Comparison of ENCODE assay signal across 22 mouse cellular contexts in genomic region chr8:26568423-26569060, GRCm38 (mm10).
DNase-seq lines count a peak whose midpoint lies in the region; ATAC-seq and TF ChIP-seq lines count a peak whose summit lies in the region.
"Had no signal": no experiment of that assay in that cellular context is flagged by ENCODE, and none has a peak within 500 bp of the region (broad histone marks: within the 10 kb centered on the region; RNA-seq: fewer than 3 reads in every experiment).

No protein-coding gene starts in this region.

- TF ChIP-seq POLR2A in CH12.LX (IDR thresholded peaks at IDR 0.05; ENCODE audit: low read depth, low read length), result no peak

- no peaks in the 10 kb centered on the region for H3K36me3 ChIP-seq in hindbrain, embryonic 15.5 days
- H3K36me3 ChIP-seq in hindbrain, embryonic 14.5 days (replicated peaks; ENCODE audit: control insufficient read depth, insufficient read depth), result no peaks in the 10 kb centered on the region
- no peaks in the 10 kb centered on the region for H3K36me3 ChIP-seq in limb, embryonic 12.5 days
- H3K36me3 ChIP-seq in limb, embryonic 10.5 days, result no peaks in the 10 kb centered on the region
- no peaks in the 10 kb centered on the region for H3K36me3 ChIP-seq in CH12.LX (replicated peaks in 1 of 2; ENCODE audit: control insufficient read depth in 1 of 2, insufficient read depth in 1 of 2, low read length in 1 of 2)
- no peaks in the 10 kb centered on the region for H3K36me3 ChIP-seq in kidney, embryonic 15.5 days
- H3K36me3 ChIP-seq: forebrain, embryonic 10.5 days; G1E; heart, embryonic 10.5 days; heart, embryonic 13.5 days had no signal

- H3K9ac ChIP-seq in hindbrain, embryonic 15.5 days, result no peak overlapping the region
- H3K9ac ChIP-seq in hindbrain, embryonic 14.5 days, result no peak overlapping the region
- no peak overlapping the region for H3K9ac ChIP-seq in limb, embryonic 12.5 days (replicated peaks)
- no peak overlapping the region for H3K9ac ChIP-seq in CH12.LX (ENCODE audit: insufficient read depth, low read depth)
- H3K9ac ChIP-seq in kidney, embryonic 15.5 days, result no peak overlapping the region
- H3K9ac ChIP-seq: forebrain, embryonic 13.5 days; heart, embryonic 13.5 days had no signal

- H3K79me2 ChIP-seq in CH12.LX (replicated peaks; ENCODE audit: control insufficient read depth, extremely low read depth, insufficient read depth, poor library complexity, severe bottlenecking), result no peaks in the 10 kb centered on the region

- TF ChIP-seq EP300 in CH12.LX (IDR thresholded peaks at IDR 0.05; ENCODE audit: low read length), result no peak

- H3K9me3 ChIP-seq in hindbrain, embryonic 15.5 days, result no peaks in the 10 kb centered on the region
- peaks cover 13% of the 10 kb centered on the region; the same call in 1 of the 2 replicates for H3K9me3 ChIP-seq in hindbrain, embryonic 14.5 days (ENCODE audit: control insufficient read depth, low read length)
- peaks cover 11% of the 10 kb centered on the region; the same call in 1 of the 2 replicates for H3K9me3 ChIP-seq in limb, embryonic 12.5 days
- H3K9me3 ChIP-seq in limb, embryonic 10.5 days (replicated peaks), result peaks cover 3% of the 10 kb centered on the region; the same call in 1 of the 2 replicates
- H3K9me3 ChIP-seq in CH12.LX (replicated peaks; ENCODE audit: low read length), result peaks cover 10% of the 10 kb centered on the region
- H3K9me3 ChIP-seq in kidney, embryonic 15.5 days (replicated peaks), result 0 out of 2 replicates have a peak, but pooled peaks cover 3% of the 10 kb centered on the region
- H3K9me3 ChIP-seq: forebrain, embryonic 10.5 days; heart, embryonic 10.5 days had no signal

- H3K4me1 ChIP-seq in hindbrain, embryonic 15.5 days (replicated peaks), result 0 out of 2 replicates have a peak, but pooled peaks cover 7% of the 10 kb centered on the region
- H3K4me1 ChIP-seq in hindbrain, embryonic 14.5 days (replicated peaks; ENCODE audit: control insufficient read depth, insufficient read depth, low read length), result no peaks in the 10 kb centered on the region; the same call in 1 of the 2 replicates
- H3K4me1 ChIP-seq in limb, embryonic 12.5 days (replicated peaks), result peaks cover 16% of the 10 kb centered on the region
- H3K4me1 ChIP-seq in limb, embryonic 10.5 days, result peaks cover 25% of the 10 kb centered on the region
- peaks cover 0 to 22% of the 10 kb centered on the region in 2 experiments; a peak in 2 of 4 replicates for H3K4me1 ChIP-seq in CH12.LX (ENCODE audit: control insufficient read depth in 1 of 2, insufficient read depth in 2 of 2)
- no peaks in the 10 kb centered on the region for H3K4me1 ChIP-seq in kidney, embryonic 15.5 days
- H3K4me1 ChIP-seq: heart, embryonic 10.5 days; heart, embryonic 13.5 days had no signal

- dilution Hi-C loops in CH12.LX (cut with MboI; ENCODE audit: extremely low pct_ligation_motif_present, extremely low pct_unique_long_range_greater_than_20kb, low sequenced_read_pairs), result no loop called here

- H3K27me3 ChIP-seq in hindbrain, embryonic 15.5 days, result no peaks in the 10 kb centered on the region
- H3K27me3 ChIP-seq in hindbrain, embryonic 14.5 days (ENCODE audit: control insufficient read depth, insufficient read depth, low read length), result no peaks in the 10 kb centered on the region
- 0 out of 2 replicates have a peak, but pooled peaks cover 8% of the 10 kb centered on the region for H3K27me3 ChIP-seq in limb, embryonic 12.5 days
- H3K27me3 ChIP-seq in limb, embryonic 10.5 days (ENCODE audit: low read depth, poor library complexity, severe bottlenecking), result 0 out of 2 replicates have a peak, but pooled peaks cover 11% of the 10 kb centered on the region
- H3K27me3 ChIP-seq in CH12.LX (replicated peaks), result no peaks in the 10 kb centered on the region
- H3K27me3 ChIP-seq in kidney, embryonic 15.5 days, result no peaks in the 10 kb centered on the region
- H3K27me3 ChIP-seq: forebrain, embryonic 13.5 days; heart, embryonic 13.5 days had no signal

- no peak overlapping the region for H3K4me3 ChIP-seq in hindbrain, embryonic 15.5 days
- H3K4me3 ChIP-seq in hindbrain, embryonic 14.5 days (replicated peaks; ENCODE audit: low read length), result no peak overlapping the region
- H3K4me3 ChIP-seq in limb, embryonic 12.5 days (replicated peaks), result no peak overlapping the region
- H3K4me3 ChIP-seq in limb, embryonic 10.5 days, result no peak overlapping the region
- H3K4me3 ChIP-seq in CH12.LX (replicated peaks in 1 of 3; ENCODE audit: low read depth in 2 of 3, low read length in 2 of 3, poor library complexity in 1 of 3), result no peak overlapping the region
- no peak overlapping the region for H3K4me3 ChIP-seq in kidney, embryonic 15.5 days (replicated peaks)
- H3K4me3 ChIP-seq: forebrain, embryonic 10.5 days; forebrain, embryonic 13.5 days; heart, adult 2 months; heart, embryonic 10.5 days; heart, embryonic 13.5 days had no signal

- TF ChIP-seq RAD21 in CH12.LX (IDR thresholded peaks at IDR 0.05; ENCODE audit: low read depth, low read length), result no peak

- H3K27ac ChIP-seq in hindbrain, embryonic 15.5 days (replicated peaks), result no peak overlapping the region
- no peak overlapping the region for H3K27ac ChIP-seq in hindbrain, embryonic 14.5 days
- H3K27ac ChIP-seq in limb, embryonic 12.5 days, result 0 out of 2 replicates have a peak overlapping the region, but pooled peaks have one; percentile 23
- H3K27ac ChIP-seq in limb, embryonic 10.5 days, result no peak overlapping the region
- no peak overlapping the region for H3K27ac ChIP-seq in CH12.LX (ENCODE audit: insufficient read depth, low read depth)
- H3K27ac ChIP-seq in kidney, embryonic 15.5 days, result no peak overlapping the region
- H3K27ac ChIP-seq: forebrain, embryonic 10.5 days; forebrain, embryonic 13.5 days; heart, adult 2 months; heart, embryonic 10.5 days; heart, embryonic 13.5 days had no signal

- in situ Hi-C loops in CH12.LX (cut with MboI; ENCODE audit: low pct_ligation_motif_present, low pct_unique_long_range_greater_than_20kb, low sequenced_read_pairs), result no loop called here

- no peak for TF ChIP-seq CTCF in CH12.LX (conservative IDR thresholded peaks at IDR 0.05 in 1 of 2, IDR thresholded peaks at IDR 0.05 in 1 of 2; ENCODE audit: low read depth in 2 of 2, low read length in 2 of 2)

- 57% methylated on average over 15 of the region's 15 CpGs for WGBS in hindbrain, embryonic 15.5 days
- 61% methylated on average over 15 of the region's 15 CpGs for WGBS in hindbrain, embryonic 14.5 days
- 62% methylated on average over 15 of the region's 15 CpGs for WGBS in limb, embryonic 12.5 days
- 68% methylated on average over 15 of the region's 15 CpGs for WGBS in limb, embryonic 10.5 days
- 66% methylated on average over 15 of the region's 15 CpGs for WGBS in kidney, embryonic 15.5 days

- DNase-seq in hindbrain, embryonic 14.5 days (ENCODE audit: low spot score), result no peak
- no peak for DNase-seq in limb, embryonic 10.5 days (ENCODE audit: low spot score)
- DNase-seq in A20 (ENCODE audit: low read depth, low spot score) (peak; percentile 54), CH12.LX (ENCODE audit: extremely low read depth) (peak; percentile 66)
- DNase-seq in kidney, postnatal 14 days, result no peak
- DNase-seq: adrenal gland, postnatal 10 days; cerebellum, adult 11-12 months; cerebellum, adult 9-10 months; cerebellum, postnatal 14 days; gastrocnemius, postnatal 25 days; heart, adult 2 months; heart, postnatal 14 days had no signal

- H3K4me2 ChIP-seq in hindbrain, embryonic 15.5 days, result no peak overlapping the region
- no peak overlapping the region for H3K4me2 ChIP-seq in hindbrain, embryonic 14.5 days (replicated peaks)
- H3K4me2 ChIP-seq in limb, embryonic 12.5 days, result no peak overlapping the region
- H3K4me2 ChIP-seq in CH12.LX (ENCODE audit: insufficient read depth, low read depth, poor library complexity, severe bottlenecking), result no peak overlapping the region
- no peak overlapping the region for H3K4me2 ChIP-seq in kidney, embryonic 15.5 days
- H3K4me2 ChIP-seq: forebrain, embryonic 13.5 days; heart, embryonic 13.5 days had no signal

- ATAC-seq in hindbrain, embryonic 15.5 days (ENCODE audit: low FRiP score, low read depth), result peak; percentile 65; the same call in 1 of the 2 replicates
- ATAC-seq in hindbrain, embryonic 14.5 days (ENCODE audit: low FRiP score), result no peak
- ATAC-seq in limb, embryonic 12.5 days (ENCODE audit: insufficient number of reproducible peaks, insufficient read depth, low FRiP score, low TSS enrichment, low read depth), result no peak
- ATAC-seq in kidney, embryonic 15.5 days (replicated peaks; ENCODE audit: low FRiP score), result no peak
- ATAC-seq: forebrain, embryonic 13.5 days; intestine, postnatal 0 days; Patski had no signal

TF ChIP-seq in CH12.LX, 34 proteins besides CTCF, POLR2A, EP300 and RAD21:
- no peak for TF ChIP-seq HCFC1 (IDR thresholded peaks at IDR 0.05; ENCODE audit: low read depth, low read length)
- no peak for TF ChIP-seq JUND (conservative IDR thresholded peaks at IDR 0.05; ENCODE audit: low read depth, low read length)
- TF ChIP-seq ZNF384 (IDR thresholded peaks at IDR 0.05; ENCODE audit: low read depth, low read length), result no peak
- TF ChIP-seq UBTF (IDR thresholded peaks at IDR 0.05; ENCODE audit: low read depth, low read length), result no peak
- TF ChIP-seq RCOR1 (conservative IDR thresholded peaks at IDR 0.05; ENCODE audit: low read depth, low read length), result no peak
- no peak for TF ChIP-seq JUN (IDR thresholded peaks at IDR 0.05; ENCODE audit: insufficient read depth, low read depth, low read length)
- TF ChIP-seq BHLHE40 (IDR thresholded peaks at IDR 0.05; ENCODE audit: low read depth, low read length), result peak; percentile 19; the same call in 1 of the 2 replicates
- no peak for TF ChIP-seq USF1 (IDR thresholded peaks at IDR 0.05; ENCODE audit: low read depth, low read length)
- peak; percentile 33; the same call in 1 of the 2 replicates for TF ChIP-seq TCF12 (IDR thresholded peaks at IDR 0.05; ENCODE audit: low read depth, low read length)
- no peak for TF ChIP-seq POLR2AphosphoS2 (IDR thresholded peaks at IDR 0.05; ENCODE audit: low read depth, low read length)
- TF ChIP-seq TBP (conservative IDR thresholded peaks at IDR 0.05; ENCODE audit: low read depth, low read length), result peak; percentile 56; the same call in 1 of the 2 replicates

Comparison
In these comparisons a context has a peak if more than half of its experiments do, and no peak if none do; other contexts are left out.
1. DNase-seq: peak in A20 (single experiment) and CH12.LX (single experiment); none in hindbrain, embryonic 14.5 days (single experiment), limb, embryonic 10.5 days (single experiment) and kidney, postnatal 14 days (single experiment).